Mouse (Mus musculus): ENCODE results near the gene Gm43518. TPM values are rescaled to one million over a fixed set of nuclear protein-coding genes. Genes with fewer than 3 reads are reported as not detected.

Gene Gm43518
- polyA plus RNA-seq, 1 experiment: 0.53 TPM

GRCm38 (mm10) chr5:123952365-123953045, 25.3 kb downstream of the Gm43518 start:
- WGBS: 66% methylated on average over 5 of the region's 5 CpGs
- H3K4me1 ChIP-seq (ENCODE audit: control insufficient read depth, insufficient read depth, low read length): no peaks in the 10 kb centered on the region
- no peak overlapping the region for H3K4me3 ChIP-seq (replicated peaks; ENCODE audit: extremely low read depth, low read depth, low read length)
- DNase-seq: no peak
- TF ChIP-seq POLR2A (IDR thresholded peaks at IDR 0.05; ENCODE audit: borderline replicate concordance, extremely low read depth, low read depth, low read length) (no peak), CTCF (IDR thresholded peaks at IDR 0.05; ENCODE audit: insufficient read depth, low read length) (no peak)

DNA sequence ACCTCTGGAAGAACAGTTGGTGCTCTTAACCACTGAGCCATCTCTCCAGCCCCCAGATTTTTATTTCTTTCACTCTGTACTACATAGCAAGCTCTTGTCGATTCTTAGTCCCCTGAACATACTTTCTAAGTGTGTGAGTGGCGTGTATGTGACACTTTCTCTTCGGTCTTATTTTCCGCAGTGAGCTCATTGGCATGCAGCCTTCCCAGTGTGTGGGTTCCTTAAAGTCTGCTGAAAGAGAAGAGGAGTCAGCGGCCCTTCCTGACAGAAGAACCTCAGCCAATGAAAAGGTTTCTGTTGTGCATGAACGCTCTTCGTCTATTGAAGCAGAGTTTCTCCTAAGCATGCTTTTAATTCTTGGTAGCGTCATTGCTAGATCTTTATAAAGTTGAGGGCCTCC, 30.0 kb downstream of the Gm43518 start:
- no peak for TF ChIP-seq CTCF (IDR thresholded peaks at IDR 0.05; ENCODE audit: insufficient read depth, low read length)
- no peak for TF ChIP-seq POLR2A (IDR thresholded peaks at IDR 0.05; ENCODE audit: borderline replicate concordance, extremely low read depth, low read depth, low read length)
- DNase-seq: no peak
- WGBS: 93% methylated on average over 8 of the region's 8 CpGs

GRCm38 (mm10) chr5:123959018-123959417, 31.8 kb downstream of the Gm43518 start:
- Histone ChIP-seq H3K4me3 (replicated peaks; ENCODE audit: extremely low read depth, low read depth, low read length) (no peak overlapping the region), H3K4me1 (ENCODE audit: control insufficient read depth, insufficient read depth, low read length) (no peaks in the 10 kb centered on the region)
- WGBS: 78% methylated on average over 3 of the region's 3 CpGs
- DNase-seq: no peak
- no peak for TF ChIP-seq CTCF (IDR thresholded peaks at IDR 0.05; ENCODE audit: insufficient read depth, low read length)
- TF ChIP-seq POLR2A (IDR thresholded peaks at IDR 0.05; ENCODE audit: borderline replicate concordance, extremely low read depth, low read depth, low read length): no peak

More for the DNA sequence above, 30.0 kb downstream of the Gm43518 start:
- H3K4me3 ChIP-seq (replicated peaks; ENCODE audit: extremely low read depth, low read depth, low read length): no peak overlapping the region
- H3K4me1 ChIP-seq (ENCODE audit: control insufficient read depth, insufficient read depth, low read length): no peaks in the 10 kb centered on the region

GRCm38 (mm10) chr5:123960129-123960528, 32.9 kb downstream of the Gm43518 start:
- peak; percentile 26 for DNase-seq
- Histone ChIP-seq H3K4me3 (replicated peaks; ENCODE audit: extremely low read depth, low read depth, low read length) (no peak overlapping the region), H3K4me1 (ENCODE audit: control insufficient read depth, insufficient read depth, low read length) (no peaks in the 10 kb centered on the region)
- TF ChIP-seq POLR2A (IDR thresholded peaks at IDR 0.05; ENCODE audit: borderline replicate concordance, extremely low read depth, low read depth, low read length) (no peak), CTCF (IDR thresholded peaks at IDR 0.05; ENCODE audit: insufficient read depth, low read length) (no peak)
- WGBS: 46% methylated on average over 8 of the region's 8 CpGs

- H3K4me3 ChIP-seq (replicated peaks; ENCODE audit: extremely low read depth, low read depth, low read length): no peak overlapping the region
- no peak for DNase-seq
- TF ChIP-seq POLR2A (IDR thresholded peaks at IDR 0.05; ENCODE audit: borderline replicate concordance, extremely low read depth, low read depth, low read length) (no peak), CTCF (IDR thresholded peaks at IDR 0.05; ENCODE audit: insufficient read depth, low read length) (no peak)
- H3K4me1 ChIP-seq (ENCODE audit: control insufficient read depth, insufficient read depth, low read length): no peaks in the 10 kb centered on the region
- WGBS: 88% methylated on average over 12 of the region's 12 CpGs
Measured at GRCm38 (mm10) chr5:123961046-123961445, 33.8 kb downstream of the Gm43518 start.

DNA sequence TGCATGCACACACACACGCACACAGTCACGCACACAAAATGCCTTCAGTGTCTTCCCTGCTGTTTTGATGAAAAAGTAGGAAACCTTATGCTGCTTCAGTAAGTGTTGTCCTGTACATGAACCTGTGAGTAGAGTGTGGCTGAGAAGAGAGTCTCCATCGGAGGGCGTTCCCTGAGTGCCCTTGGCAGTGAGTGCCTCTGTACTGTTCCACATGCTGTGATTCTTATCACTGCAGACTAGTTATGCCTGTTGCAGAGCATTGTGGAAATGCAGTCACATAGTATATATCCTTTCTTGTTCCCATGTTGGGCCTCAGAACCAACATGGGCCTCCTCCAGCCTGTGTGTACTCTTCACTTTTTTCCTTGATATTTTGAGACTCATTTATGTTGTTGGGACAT, 37.0 kb downstream of the Gm43518 start:
- 87% methylated on average over 4 of the region's 4 CpGs for WGBS
- TF ChIP-seq POLR2A (IDR thresholded peaks at IDR 0.05; ENCODE audit: borderline replicate concordance, extremely low read depth, low read depth, low read length) (no peak), CTCF (IDR thresholded peaks at IDR 0.05; ENCODE audit: insufficient read depth, low read length) (no peak)
- no peak for DNase-seq
- H3K4me3 ChIP-seq (replicated peaks; ENCODE audit: extremely low read depth, low read depth, low read length): no peak overlapping the region
- no peaks in the 10 kb centered on the region for H3K4me1 ChIP-seq (ENCODE audit: control insufficient read depth, insufficient read depth, low read length)

DNA sequence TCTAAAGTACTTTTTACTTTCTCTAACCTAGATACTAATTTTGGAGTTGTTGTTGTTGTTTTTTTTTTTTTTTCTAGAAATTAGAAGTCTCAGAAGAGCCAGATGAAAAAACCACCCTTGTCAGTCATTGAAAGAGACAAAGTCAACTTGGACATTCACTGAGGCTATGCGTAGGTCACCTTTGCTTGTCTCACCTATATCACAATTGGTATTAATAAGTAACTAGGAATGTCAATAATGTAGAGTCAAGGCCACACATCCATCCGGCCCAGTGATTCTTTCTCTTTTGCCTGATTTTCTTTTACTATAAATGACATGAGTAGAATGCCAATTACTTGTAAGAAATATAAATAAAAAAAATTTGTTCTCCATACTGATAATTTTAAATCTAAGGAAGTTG, 39.5 kb downstream of the Gm43518 start:
- Histone ChIP-seq H3K4me1 (ENCODE audit: control insufficient read depth, insufficient read depth, low read length) (no peaks in the 10 kb centered on the region), H3K4me3 (replicated peaks; ENCODE audit: extremely low read depth, low read depth, low read length) (no peak overlapping the region)
- no peak for DNase-seq
- TF ChIP-seq CTCF (IDR thresholded peaks at IDR 0.05; ENCODE audit: insufficient read depth, low read length) (no peak), POLR2A (IDR thresholded peaks at IDR 0.05; ENCODE audit: borderline replicate concordance, extremely low read depth, low read depth, low read length) (no peak)
- WGBS: 94% methylated on average over 2 of the region's 2 CpGs

GRCm38 (mm10) chr5:123968468-123968867, 41.2 kb downstream of the Gm43518 start:
- no peak for DNase-seq
- 74% methylated on average over 5 of the region's 5 CpGs for WGBS
- Histone ChIP-seq H3K4me1 (ENCODE audit: control insufficient read depth, insufficient read depth, low read length) (no peaks in the 10 kb centered on the region), H3K4me3 (replicated peaks; ENCODE audit: extremely low read depth, low read depth, low read length) (no peak overlapping the region)
- TF ChIP-seq POLR2A (IDR thresholded peaks at IDR 0.05; ENCODE audit: borderline replicate concordance, extremely low read depth, low read depth, low read length): no peak
- TF ChIP-seq CTCF (IDR thresholded peaks at IDR 0.05; ENCODE audit: insufficient read depth, low read length): no peak

DNA sequence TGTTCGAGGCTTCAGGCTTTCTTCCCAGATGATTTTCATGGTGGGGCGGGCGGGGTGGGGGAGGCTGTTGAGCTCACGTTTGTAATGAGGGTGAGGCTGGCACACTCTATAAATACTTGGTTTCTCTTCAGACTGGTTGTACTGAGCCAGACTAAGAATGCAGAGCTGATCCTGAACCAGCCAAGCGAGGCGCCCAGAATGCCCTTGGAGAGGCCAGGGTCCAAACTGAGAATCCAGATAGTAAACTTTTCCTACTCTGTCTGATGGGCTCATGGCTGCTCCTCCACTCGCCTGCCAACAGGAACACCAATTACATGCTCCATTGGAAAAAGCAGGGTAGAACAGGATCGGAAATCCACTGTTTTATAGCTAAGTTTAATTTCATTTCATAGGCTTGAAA, 42.0 kb downstream of the Gm43518 start:
- H3K4me1 ChIP-seq (ENCODE audit: control insufficient read depth, insufficient read depth, low read length): no peaks in the 10 kb centered on the region
- no peak for DNase-seq
- H3K4me3 ChIP-seq (replicated peaks; ENCODE audit: extremely low read depth, low read depth, low read length): no peak overlapping the region
- no peak for TF ChIP-seq CTCF (IDR thresholded peaks at IDR 0.05; ENCODE audit: insufficient read depth, low read length)
- no peak for TF ChIP-seq POLR2A (IDR thresholded peaks at IDR 0.05; ENCODE audit: borderline replicate concordance, extremely low read depth, low read depth, low read length)
- 76% methylated on average over 8 of the region's 8 CpGs for WGBS

- Histone ChIP-seq H3K4me1 (ENCODE audit: control insufficient read depth, insufficient read depth, low read length) (no peaks in the 10 kb centered on the region), H3K4me3 (replicated peaks; ENCODE audit: extremely low read depth, low read depth, low read length) (no peak overlapping the region)
- TF ChIP-seq CTCF (IDR thresholded peaks at IDR 0.05; ENCODE audit: insufficient read depth, low read length) (no peak), POLR2A (IDR thresholded peaks at IDR 0.05; ENCODE audit: borderline replicate concordance, extremely low read depth, low read depth, low read length) (no peak)
- DNase-seq: no peak
- 86% methylated on average over 4 of the region's 4 CpGs for WGBS
Measured at GRCm38 (mm10) chr5:123970576-123970975, 43.4 kb downstream of the Gm43518 start.

All from lung, adult 2 months (tissue).